Mouse (Mus musculus) testis, adult 2 months (tissue): ENCODE results near the gene Enox1. TPM values are rescaled to one million over a fixed set of nuclear protein-coding genes. Genes with fewer than 3 reads are reported as not detected.

Experiments used
- H3K27ac ChIP-seq: fragments of 200-500 bp; 2 replicates; pipeline ENCODE4 v1.5.1; 2012; ENCODE audit warnings: low read depth, low read length; ENCODE audit not compliant: control insufficient read depth, insufficient read depth
- H3K27me3 ChIP-seq: fragments of 200-500 bp; 2 replicates; pipeline ENCODE4 v1.6.1; 2012; ENCODE audit warnings: mild to moderate bottlenecking, low read length, moderate library complexity; ENCODE audit not compliant: control insufficient read depth, insufficient read depth
- H3K36me3 ChIP-seq: fragments of 200-500 bp; 2 replicates; pipeline ENCODE4 v1.6.1; 2012; ENCODE audit warnings: mild to moderate bottlenecking, low read length; ENCODE audit not compliant: control insufficient read depth, insufficient read depth
- H3K4me1 ChIP-seq: fragments of 200-500 bp; 2 replicates; pipeline ENCODE4 v1.6.1; 2012; ENCODE audit warnings: low read length; ENCODE audit not compliant: control insufficient read depth, insufficient read depth
- H3K4me3 ChIP-seq: fragments of 200-500 bp; 2 replicates; pipeline ENCODE4 v1.5.1; 2012; ENCODE audit warnings: low read depth, mild to moderate bottlenecking, low read length, moderate library complexity, mixed read lengths; ENCODE audit not compliant: control insufficient read depth
- CTCF ChIP-seq: fragments of 200-500 bp; IDR thresholded peaks from 2 replicates; pipeline ENCODE4 v1.5.1; 2012; ENCODE audit warnings: low read depth, mild to moderate bottlenecking, inconsistent platforms, low read length, moderate library complexity; ENCODE audit not compliant: control insufficient read depth, insufficient read depth, insufficient replicate concordance
- POLR2A ChIP-seq: fragments of 200-500 bp; IDR thresholded peaks from 2 replicates; pipeline ENCODE4 v1.6.1; 2012; ENCODE audit warnings: low read depth, mild to moderate bottlenecking, inconsistent platforms, low read length, moderate library complexity; ENCODE audit not compliant: control insufficient read depth
- polyA plus RNA-seq: library from polyadenylated mRNA; depleted of rRNA; stranded (reverse); fragments of >200 nt; gene quantifications from 2 replicates; pipeline ENCODE4 v1.2.3, GENCODE M21; 2012

Enox1 gene
- polyA plus RNA-seq, 1 experiment = 3.9 TPM

GRCm38 (mm10) chr14:77586033-77586432, 429.5 kb downstream of the Enox1 start:
- H3K36me3 ChIP-seq = no peaks in the 10 kb centered on the region
- no peaks in the 10 kb centered on the region for H3K27me3 ChIP-seq
- no peak overlapping the region for H3K27ac ChIP-seq
- TF ChIP-seq POLR2A (no peak), CTCF (no peak)
- H3K4me3 ChIP-seq = no peak overlapping the region
- peaks cover 2% of the 10 kb centered on the region; the same call in 1 of the 2 replicates for H3K4me1 ChIP-seq

- Histone ChIP-seq H3K4me1 (no peaks in the 10 kb centered on the region; the same call in 1 of the 2 replicates), H3K27me3 (no peaks in the 10 kb centered on the region), H3K27ac (no peak overlapping the region), H3K36me3 (no peaks in the 10 kb centered on the region), H3K4me3 (no peak overlapping the region)
- no peak for TF ChIP-seq POLR2A
- no peak for TF ChIP-seq CTCF
These were observed 430.6 kb downstream of the Enox1 start for GRCm38 (mm10) chr14:77587182-77587581.

GRCm38 (mm10) chr14:77593136-77593838, 436.7 kb downstream of the Enox1 start:
- Histone ChIP-seq H3K36me3 (no peaks in the 10 kb centered on the region), H3K4me3 (no peak overlapping the region), H3K27ac (no peak overlapping the region), H3K4me1 (no peaks in the 10 kb centered on the region), H3K27me3 (no peaks in the 10 kb centered on the region)
- TF ChIP-seq POLR2A (no peak), CTCF (no peak)

GRCm38 (mm10) chr14:77596216-77597175, 439.9 kb downstream of the Enox1 start:
- no peaks in the 10 kb centered on the region for H3K4me1 ChIP-seq

GRCm38 (mm10) chr14:77599016-77599704, 442.6 kb downstream of the Enox1 start:
- H3K36me3 ChIP-seq = no peaks in the 10 kb centered on the region
- TF ChIP-seq CTCF = no peak
- TF ChIP-seq POLR2A = no peak
- H3K4me1 ChIP-seq = no peaks in the 10 kb centered on the region
- no peaks in the 10 kb centered on the region for H3K27me3 ChIP-seq
- H3K27ac ChIP-seq = no peak overlapping the region
- H3K4me3 ChIP-seq = no peak overlapping the region

More at GRCm38 (mm10) chr14:77596216-77597175, 439.9 kb downstream of the Enox1 start:
- TF ChIP-seq CTCF = no peak
- Histone ChIP-seq H3K27me3 (no peaks in the 10 kb centered on the region), H3K36me3 (no peaks in the 10 kb centered on the region), H3K4me3 (no peak overlapping the region), H3K27ac (no peak overlapping the region)

- no peaks in the 10 kb centered on the region for H3K27me3 ChIP-seq
- no peak for TF ChIP-seq CTCF
- TF ChIP-seq POLR2A = no peak
- H3K4me3 ChIP-seq = no peak overlapping the region
- no peaks in the 10 kb centered on the region for H3K4me1 ChIP-seq
- no peak overlapping the region for H3K27ac ChIP-seq
- no peaks in the 10 kb centered on the region for H3K36me3 ChIP-seq
These were observed 444.2 kb downstream of the Enox1 start for GRCm38 (mm10) chr14:77600773-77601172.

- H3K4me3 ChIP-seq = no peak overlapping the region
- no peak overlapping the region for H3K27ac ChIP-seq
- TF ChIP-seq POLR2A (no peak), CTCF (no peak)
- no peaks in the 10 kb centered on the region for H3K4me1 ChIP-seq
- H3K36me3 ChIP-seq = no peaks in the 10 kb centered on the region
- no peaks in the 10 kb centered on the region for H3K27me3 ChIP-seq
These were observed 444.9 kb downstream of the Enox1 start for GRCm38 (mm10) chr14:77601446-77601845.
